Mouse (Mus musculus) bone marrow, adult 2 months (tissue): Measurements from ENCODE around the gene Fyn. TPM values are rescaled to one million over a fixed set of nuclear protein-coding genes. Genes with fewer than 3 reads are reported as not detected.

Experiments used
- H3K27ac ChIP-seq: fragments of 200-500 bp; 2 replicates; pipeline ENCODE4 v1.5.1; 2012; ENCODE audit warnings: low read depth, mild to moderate bottlenecking, control low read depth, inconsistent platforms, low read length; ENCODE audit not compliant: control insufficient read depth, poor library complexity, insufficient read depth
- H3K4me1 ChIP-seq: fragments of 200-500 bp; 2 replicates; pipeline ENCODE4 v1.6.1; 2011; ENCODE audit warnings: low read length; ENCODE audit not compliant: control insufficient read depth, insufficient read depth
- H3K4me3 ChIP-seq: fragments of 200-500 bp; replicated peaks from 2 replicates; pipeline ENCODE3; 2011; ENCODE audit warnings: mild to moderate bottlenecking, low read depth, low read length, control low read depth; ENCODE audit not compliant: control insufficient read depth
- CTCF ChIP-seq: fragments of 200-500 bp; IDR thresholded peaks from 2 replicates; pipeline ENCODE4 v1.5.1; 2011; ENCODE audit warnings: low read length, control low read depth; ENCODE audit not compliant: control insufficient read depth, insufficient read depth
- POLR2A ChIP-seq: fragments of 200-500 bp; IDR thresholded peaks from 2 replicates; pipeline ENCODE4 v1.6.1; 2011; ENCODE audit warnings: low read depth, mild to moderate bottlenecking, control low read depth, low read length, borderline replicate concordance; ENCODE audit not compliant: control insufficient read depth
- WGBS: fragments of 180-500 bp; shearing (Covaris S2); methylation state at CpG from one replicate; pipeline ENCODE4 v1.1.7; 2018; 5-methylcytosine and 5-hydroxymethylcytosine counted together
- polyA plus RNA-seq: library from polyadenylated mRNA; stranded (reverse); fragments of >200 nt; gene quantifications from 2 replicates; pipeline ENCODE4 v1.2.4, GENCODE M21; 2011; ENCODE audit warnings: low replicate concordance; ENCODE audit not compliant: missing spikeins, insufficient read depth, insufficient read length

Gene Fyn
- 17.0 and 32.3 TPM in 2 replicates for polyA plus RNA-seq

DNA sequence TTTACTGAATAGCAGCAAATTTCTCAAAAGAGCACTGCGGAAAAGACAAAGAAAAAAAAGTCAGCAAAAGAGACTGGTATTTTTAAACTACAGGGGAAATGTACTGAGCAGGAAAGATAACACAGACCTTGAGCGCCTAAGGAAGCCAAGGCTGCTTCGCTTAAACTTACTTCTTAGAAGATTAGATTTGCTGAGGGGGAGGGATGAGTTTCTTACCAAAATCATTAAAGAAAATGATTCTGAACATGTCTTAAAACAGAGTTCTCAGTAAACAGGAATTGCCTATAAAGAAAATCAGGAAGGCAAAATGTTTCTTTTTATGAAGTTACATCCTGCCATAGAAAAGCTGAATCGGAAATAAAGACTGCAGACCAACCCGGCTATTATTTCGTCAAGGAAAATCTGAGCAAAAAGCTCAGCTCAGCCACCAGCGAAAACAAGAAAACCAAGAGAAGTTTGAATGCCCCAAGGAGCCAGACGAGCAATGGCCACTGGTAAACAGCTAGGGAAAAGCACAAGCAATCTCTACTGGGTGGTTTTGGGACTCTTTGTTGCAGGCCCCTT, at the start of gene Fyn:
Gene Fyn (plus strand): TSS at position 284 of the 564 bp plus-strand sequence.
- H3K27ac ChIP-seq = peak within 1 kb of the TSS; percentile 81
- WGBS = 9% methylated on average over 8 of the region's 8 CpGs
- no peak for TF ChIP-seq POLR2A
- TF ChIP-seq CTCF = no peak
- peaks cover 1% of the 10 kb centered on the region; the same call in 1 of the 2 replicates for H3K4me1 ChIP-seq
- H3K4me3 ChIP-seq = peak within 1 kb of the TSS; percentile 67

DNA sequence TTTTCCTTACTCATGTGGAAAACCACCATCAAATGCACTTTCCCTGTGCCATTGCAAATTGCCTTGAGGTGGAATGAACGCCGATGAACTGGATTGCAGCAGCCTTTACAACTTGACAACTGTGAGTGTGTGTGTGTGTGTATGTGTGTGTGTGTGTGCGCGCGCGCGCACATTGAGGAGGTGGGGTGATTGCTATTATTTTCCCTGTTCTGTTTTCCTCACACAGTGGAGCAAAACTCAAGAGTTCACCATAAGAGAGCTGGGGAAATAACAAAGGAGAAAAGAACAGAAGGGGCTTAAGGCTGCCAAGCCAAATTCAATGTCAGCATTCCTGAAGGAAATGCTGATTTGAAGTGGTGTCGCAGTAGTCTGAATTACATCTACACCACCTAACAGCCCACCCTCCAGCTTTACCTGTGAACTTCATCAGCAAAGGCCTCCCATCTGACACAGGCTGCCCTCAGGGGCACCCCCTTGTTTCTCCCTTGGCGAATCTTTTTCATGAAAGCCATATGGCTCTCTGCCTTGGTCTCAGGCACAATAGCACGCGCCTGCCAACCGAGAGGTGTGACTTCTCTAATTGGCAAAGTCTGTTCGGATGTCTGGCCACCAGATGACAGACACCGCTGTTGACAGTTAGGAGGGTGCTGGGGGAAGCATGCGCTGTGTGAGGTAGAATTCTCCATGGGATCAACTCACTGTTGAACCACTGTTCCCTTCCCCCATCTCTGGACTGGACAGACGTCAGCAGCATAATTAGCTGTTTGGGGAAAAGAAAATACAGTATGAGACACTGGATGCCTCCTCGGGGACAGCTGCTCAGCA, 47.6 kb upstream of the Fyn start:
- WGBS = 70% methylated on average over 17 of the region's 17 CpGs

DNA sequence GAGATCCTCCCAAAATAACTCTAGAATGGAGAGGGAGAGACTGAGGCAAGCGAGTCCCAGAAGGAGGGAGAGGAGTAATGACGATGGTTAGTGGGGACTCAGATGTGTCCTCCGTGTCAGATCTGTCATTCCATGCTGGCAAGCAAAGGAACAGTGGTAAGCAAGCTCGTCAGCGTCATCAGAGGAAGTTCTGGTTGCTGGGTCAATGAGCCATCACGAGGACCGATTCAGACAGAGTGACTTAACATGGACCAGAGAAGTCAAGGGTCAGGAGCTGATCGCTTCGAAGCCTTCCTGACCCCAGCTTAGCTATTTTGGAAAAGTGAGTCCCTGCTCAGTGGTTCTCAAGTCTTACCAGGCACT, 47.1 kb upstream of the Fyn start:
- TF ChIP-seq CTCF = no peak
- TF ChIP-seq POLR2A = no peak

More for the DNA sequence above, 47.6 kb upstream of the Fyn start:
- no peak overlapping the region for H3K27ac ChIP-seq
- no peak overlapping the region for H3K4me3 ChIP-seq
- no peaks in the 10 kb centered on the region; the same call in 1 of the 2 replicates for H3K4me1 ChIP-seq
- TF ChIP-seq POLR2A (no peak), CTCF (no peak)

DNA sequence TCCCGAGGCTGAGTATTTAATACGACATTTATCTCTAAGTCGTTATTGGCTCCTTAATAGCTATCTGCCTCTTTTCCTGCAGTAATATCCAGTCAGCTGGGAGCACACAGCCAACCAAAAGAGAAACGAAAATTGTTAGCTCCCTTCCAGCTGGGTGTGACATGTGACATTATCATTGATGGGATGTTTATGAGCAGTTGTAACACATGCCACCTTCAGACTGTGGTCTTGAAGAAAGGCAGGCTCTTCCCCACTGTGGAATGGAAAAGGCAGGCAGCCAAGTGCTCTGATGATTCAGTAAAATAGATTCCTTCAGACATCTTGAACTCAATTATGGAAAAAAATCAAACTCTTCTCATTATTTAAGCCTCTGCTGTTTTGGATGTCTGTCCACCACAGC, 46.5 kb upstream of the Fyn start:
- TF ChIP-seq CTCF = no peak
- TF ChIP-seq POLR2A = no peak
- H3K4me3 ChIP-seq = no peak overlapping the region
- no peaks in the 10 kb centered on the region; the same call in 1 of the 2 replicates for H3K4me1 ChIP-seq
- H3K27ac ChIP-seq = no peak overlapping the region
- 75% methylated on average over 4 of the region's 4 CpGs for WGBS

More for the DNA sequence above, 47.1 kb upstream of the Fyn start:
- WGBS = 70% methylated on average over 9 of the region's 9 CpGs
- H3K4me1 ChIP-seq = no peaks in the 10 kb centered on the region; the same call in 1 of the 2 replicates
- H3K4me3 ChIP-seq = no peak overlapping the region
- no peak overlapping the region for H3K27ac ChIP-seq

DNA sequence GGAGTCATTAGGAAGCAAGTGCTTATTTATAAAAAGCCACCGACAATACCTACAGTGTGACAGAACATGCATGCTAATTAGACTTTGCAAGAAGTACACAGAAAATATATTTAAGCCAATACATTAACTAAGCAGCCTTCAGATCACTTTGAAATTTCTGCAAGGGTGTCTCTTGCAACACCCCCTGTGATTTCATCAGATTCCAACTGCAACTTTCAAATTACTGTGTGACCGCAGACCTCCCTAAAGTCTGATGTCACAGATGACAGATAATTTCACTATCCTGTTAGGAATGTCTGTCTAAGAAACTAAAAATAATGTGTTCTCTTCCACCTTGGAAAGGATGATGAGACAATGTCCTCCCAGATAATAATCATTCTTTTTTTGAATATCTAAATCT, 44.4 kb upstream of the Fyn start:
- WGBS = 40% methylated on average over 2 of the region's 2 CpGs
- Histone ChIP-seq H3K4me3 (no peak overlapping the region), H3K27ac (no peak overlapping the region), H3K4me1 (no peaks in the 10 kb centered on the region; the same call in 1 of the 2 replicates)
- TF ChIP-seq CTCF (no peak), POLR2A (no peak)

DNA sequence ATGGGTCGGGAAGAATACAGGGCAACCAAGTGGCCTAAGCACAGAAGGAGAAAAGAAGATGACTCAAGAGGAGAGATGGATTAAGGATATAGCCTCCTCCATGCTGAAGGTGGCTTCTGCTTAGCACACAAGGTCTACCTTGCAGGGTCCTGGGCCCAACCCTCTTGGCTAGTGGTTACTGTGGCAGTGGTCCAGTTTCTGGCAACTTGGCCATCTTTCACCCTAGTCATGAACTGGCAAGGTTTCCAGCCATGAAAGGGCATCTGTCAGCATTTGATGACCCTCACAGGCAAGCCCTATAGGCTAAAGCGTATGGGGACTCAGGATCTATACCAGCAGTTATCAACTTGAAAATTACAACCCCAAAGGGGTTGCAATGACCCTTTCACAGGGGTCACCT, 40.0 kb upstream of the Fyn start:
- 89% methylated on average over 2 of the region's 2 CpGs for WGBS
- H3K4me1 ChIP-seq = no peaks in the 10 kb centered on the region; the same call in 1 of the 2 replicates
- H3K4me3 ChIP-seq = no peak overlapping the region
- TF ChIP-seq CTCF (no peak), POLR2A (no peak)
- H3K27ac ChIP-seq = no peak overlapping the region

DNA sequence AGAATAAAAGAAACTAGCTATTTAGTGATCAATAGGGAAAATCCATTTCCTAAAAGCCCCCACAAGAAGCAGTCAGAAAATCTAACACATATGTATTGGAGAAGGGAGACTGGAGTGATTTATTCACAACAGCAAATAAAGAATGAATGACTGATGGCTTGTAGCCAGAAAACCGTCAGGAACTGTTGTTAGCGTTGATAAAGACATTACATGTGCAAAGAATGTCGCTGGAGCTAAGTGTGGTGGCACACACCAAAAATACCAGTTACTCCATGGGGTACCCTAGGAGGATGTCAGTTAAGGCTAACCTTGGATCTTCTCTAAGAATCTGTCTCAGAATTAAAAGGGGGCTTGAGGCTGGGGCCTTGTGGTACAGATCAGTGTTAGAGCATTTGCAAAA, 34.3 kb upstream of the Fyn start:
- no peak overlapping the region for H3K27ac ChIP-seq
- 54% methylated on average over 3 of the region's 3 CpGs for WGBS
- H3K4me3 ChIP-seq = no peak overlapping the region
- no peak for TF ChIP-seq POLR2A
- TF ChIP-seq CTCF = no peak
- peaks cover 2% of the 10 kb centered on the region; the same call in 1 of the 2 replicates for H3K4me1 ChIP-seq

DNA sequence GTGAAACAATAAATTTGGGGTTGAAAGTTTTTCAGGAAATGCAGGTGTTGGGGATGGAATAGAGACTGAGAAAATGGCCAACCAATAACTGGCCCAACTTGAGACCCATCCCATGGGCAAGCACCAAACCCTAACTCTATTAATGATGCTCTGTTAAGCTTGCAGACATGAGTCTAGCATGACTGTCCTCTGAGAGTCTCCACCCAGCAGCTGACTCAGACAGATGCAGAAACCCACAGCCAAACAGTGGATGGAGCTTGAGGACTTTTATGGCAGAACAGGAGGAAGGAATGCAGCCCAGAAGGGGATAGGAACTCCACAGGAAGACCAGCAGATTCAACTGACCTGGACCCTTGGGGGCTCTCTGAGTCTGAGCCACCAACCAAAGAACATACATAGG, 32.8 kb upstream of the Fyn start:
- Histone ChIP-seq H3K4me1 (peaks cover 2% of the 10 kb centered on the region; the same call in 1 of the 2 replicates), H3K27ac (no peak overlapping the region), H3K4me3 (no peak overlapping the region)
- no peak for TF ChIP-seq CTCF
